Mouse (Mus musculus) liver, embryonic 16.5 days (tissue): Measurements from ENCODE around the gene Eya2. TPM values are rescaled to one million over a fixed set of nuclear protein-coding genes. Genes with fewer than 3 reads are reported as not detected.

Experiments
- ATAC-seq: fragments of 200-750 bp; cut with Nextera tagmentation; 2 replicates; pipeline ENCODE4 v1.8.0; 2017; ENCODE audit warnings: low read depth, mild to moderate bottlenecking, moderate number of reproducible peaks, moderate library complexity
- H3K27ac ChIP-seq: fragments of 300-500 bp; sonication (generic); 2 replicates; pipeline ENCODE4 v1.5.1; 2014; ENCODE audit warnings: mild to moderate bottlenecking, low read length
- H3K27me3 ChIP-seq: fragments of 300-500 bp; sonication (generic); 2 replicates; pipeline ENCODE4 v1.6.1; 2014; ENCODE audit warnings: low read depth, low read length, mixed read lengths; ENCODE audit not compliant: control insufficient read depth, insufficient read depth
- H3K36me3 ChIP-seq: fragments of 300-500 bp; sonication (generic); 2 replicates; pipeline ENCODE4 v1.6.1; 2014; ENCODE audit warnings: mild to moderate bottlenecking; ENCODE audit not compliant: control insufficient read depth, insufficient read depth
- H3K4me1 ChIP-seq: fragments of 300-500 bp; sonication (generic); 2 replicates; pipeline ENCODE4 v1.6.1; 2014; ENCODE audit warnings: low read depth, low read length, mixed read lengths; ENCODE audit not compliant: control insufficient read depth
- H3K4me2 ChIP-seq: fragments of 300-500 bp; sonication (generic); 2 replicates; pipeline ENCODE4 v1.6.1; 2014; ENCODE audit warnings: low read depth, low read length, mixed read lengths
- H3K4me3 ChIP-seq: fragments of 300-500 bp; sonication (generic); 2 replicates; pipeline ENCODE4 v1.5.1; 2014; ENCODE audit warnings: low read depth, mild to moderate bottlenecking, low read length
- H3K9ac ChIP-seq: fragments of 300-500 bp; sonication (generic); 2 replicates; pipeline ENCODE4 v1.6.1; 2014; ENCODE audit warnings: low read depth, low read length
- H3K9me3 ChIP-seq: fragments of 300-500 bp; sonication (generic); replicated peaks from 2 replicates; pipeline ENCODE4 v1.6.1; 2016; ENCODE audit warnings: low read length; ENCODE audit not compliant: control insufficient read depth
- WGBS: fragments of 180-500 bp; shearing (Covaris S2); extraction: QIAGEN DNeasy Blood & Tissue Kit; methylation state at CpG from one replicate; pipeline ENCODE4 v1.1.7; 2014; ENCODE audit not compliant: insufficient replicate concordance; 5-methylcytosine and 5-hydroxymethylcytosine counted together
- polyA plus RNA-seq: library from polyadenylated mRNA; unstranded; fragments of >200 nt; fragmentation: Nextera tagmentation; extraction: Ambion mirVana; gene quantifications from 2 replicates; pipeline ENCODE4 v1.2.1, GENCODE M21; 2015

Gene Eya2
- polyA plus RNA-seq, 1 experiment from 2014 or later, result 0.22 TPM

- Histone ChIP-seq H3K4me1 (no peaks in the 10 kb centered on the region), H3K27ac (no peak overlapping the region), H3K27me3 (no peaks in the 10 kb centered on the region), H3K4me3 (no peak overlapping the region), H3K36me3 (peaks cover 49% of the 10 kb centered on the region), H3K4me2 (no peak overlapping the region), H3K9ac (no peak overlapping the region), H3K9me3 (no peaks in the 10 kb centered on the region)
- ATAC-seq, result no peak
- WGBS, result 85% methylated on average over 6 of the region's 6 CpGs
These were observed 223.7 kb downstream of the Eya2 start for GRCm38 (mm10) chr2:165818570-165818969.

DNA sequence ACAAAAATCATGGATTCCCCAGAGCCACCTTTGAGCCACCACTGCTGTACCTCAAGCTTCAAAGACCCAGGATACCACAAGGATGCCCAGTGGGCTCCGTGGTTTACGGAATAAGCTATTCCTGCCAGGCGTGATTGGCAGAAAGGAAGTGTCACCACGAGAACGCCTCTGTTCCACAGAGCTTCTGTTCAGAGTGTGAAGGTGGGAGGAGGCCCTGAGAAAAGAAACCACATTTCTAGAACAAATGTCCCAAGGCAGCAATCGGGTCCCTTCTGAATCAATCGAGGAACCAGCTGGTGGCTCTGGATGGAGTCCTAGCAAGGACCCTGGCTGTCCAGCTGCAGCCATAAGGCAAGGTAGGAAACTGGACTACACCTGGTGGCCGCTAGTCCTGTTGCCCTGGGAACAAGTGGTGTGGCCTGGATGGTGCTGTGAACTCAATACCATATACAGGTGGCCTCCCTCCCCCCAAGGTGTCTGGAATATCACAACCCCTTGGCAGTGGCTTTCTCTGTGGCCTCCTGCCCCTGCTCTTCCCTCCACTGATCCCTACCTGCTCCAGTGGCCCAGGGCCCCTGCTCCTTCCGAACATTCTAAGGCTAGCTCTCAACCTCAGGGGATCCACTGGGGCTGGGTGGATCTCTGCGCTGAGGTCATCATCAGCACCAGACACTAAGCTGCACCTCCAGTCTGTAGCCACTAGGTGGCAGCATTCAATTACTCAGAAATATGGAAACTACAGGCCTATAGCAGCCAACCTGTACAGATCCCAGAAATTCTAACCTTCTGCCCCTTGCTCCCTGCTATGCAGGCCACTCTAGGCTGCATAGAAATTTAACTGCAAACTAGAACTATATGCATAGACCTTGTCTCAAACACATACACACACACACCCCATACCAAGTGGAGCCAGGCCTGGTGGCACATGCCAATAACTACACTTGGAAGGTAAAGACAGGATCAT, 224.4 kb downstream of the Eya2 start:
- 66% methylated on average over 10 of the region's 10 CpGs for WGBS
- no peak overlapping the region for H3K4me2 ChIP-seq
- H3K4me3 ChIP-seq, result no peak overlapping the region
- peaks cover 47% of the 10 kb centered on the region for H3K36me3 ChIP-seq
- no peaks in the 10 kb centered on the region for H3K9me3 ChIP-seq
- no peaks in the 10 kb centered on the region for H3K27me3 ChIP-seq
- no peaks in the 10 kb centered on the region for H3K4me1 ChIP-seq
- ATAC-seq, result peak; percentile 53
- H3K27ac ChIP-seq, result no peak overlapping the region
- no peak overlapping the region for H3K9ac ChIP-seq

DNA sequence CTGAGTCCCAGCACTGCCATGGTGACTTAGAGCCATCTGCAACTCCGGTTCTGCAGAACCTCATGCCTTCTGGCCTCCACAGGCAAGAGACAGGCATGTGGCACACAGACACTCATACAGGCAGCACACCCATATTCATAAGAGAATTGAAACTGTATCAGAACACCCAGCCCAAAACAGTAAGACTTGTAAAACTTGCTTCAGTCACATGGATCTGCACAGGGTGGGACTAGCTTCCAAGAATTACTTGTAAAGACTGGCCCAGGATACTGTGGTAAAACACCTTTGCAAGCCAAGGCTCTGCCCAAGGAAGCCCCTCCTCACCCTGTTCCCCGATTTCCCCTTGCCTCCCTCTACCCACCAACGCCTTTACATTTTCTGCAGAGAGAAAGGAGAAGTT, 225.2 kb downstream of the Eya2 start:
- H3K9ac ChIP-seq, result no peak overlapping the region
- no peak overlapping the region for H3K4me2 ChIP-seq
- no peaks in the 10 kb centered on the region for H3K27me3 ChIP-seq
- no peak for ATAC-seq
- H3K4me3 ChIP-seq, result no peak overlapping the region
- H3K9me3 ChIP-seq, result no peaks in the 10 kb centered on the region
- peaks cover 44% of the 10 kb centered on the region for H3K36me3 ChIP-seq
- 68% methylated on average over 3 of the region's 3 CpGs for WGBS
- H3K4me1 ChIP-seq, result no peaks in the 10 kb centered on the region
- H3K27ac ChIP-seq, result no peak overlapping the region

- no peaks in the 10 kb centered on the region for H3K27me3 ChIP-seq
- no peak overlapping the region for H3K4me3 ChIP-seq
- ATAC-seq, result no peak
- H3K4me1 ChIP-seq, result no peaks in the 10 kb centered on the region
- no peaks in the 10 kb centered on the region for H3K9me3 ChIP-seq
- peaks cover 48% of the 10 kb centered on the region for H3K36me3 ChIP-seq
- 77% methylated on average over 15 of the region's 15 CpGs for WGBS
- H3K27ac ChIP-seq, result no peak overlapping the region
- H3K9ac ChIP-seq, result no peak overlapping the region
- H3K4me2 ChIP-seq, result no peak overlapping the region
These were observed 225.8 kb downstream of the Eya2 start for GRCm38 (mm10) chr2:165820504-165821095.

Other genes starting within 250 kb of the Eya2 start
- gene Zfp663, start 226.3 kb upstream of the Eya2 start, polyA plus RNA-seq, result not detected in 2 replicates
- 0.96 and 0.97 TPM in 2 replicates for gene Zfp334, start 206.8 kb upstream of the Eya2 start, polyA plus RNA-seq
- gene Ocstamp, start 194.6 kb upstream of the Eya2 start, polyA plus RNA-seq, result 3.4 and 3.9 TPM in 2 replicates
- 19.7 and 24.6 TPM in 2 replicates for gene Slc13a3, start 121.8 kb upstream of the Eya2 start, polyA plus RNA-seq
- gene Trp53rka, start 101.7 kb upstream of the Eya2 start, polyA plus RNA-seq, result 7.9 and 8.2 TPM in 2 replicates
- gene Slc2a10, start 91.2 kb upstream of the Eya2 start, polyA plus RNA-seq, result 0.26 and 0.27 TPM in 2 replicates